Mouse (Mus musculus) myocyte (in vitro differentiated cells): ENCODE data around the gene Gm13287. TPM values are rescaled to one million over a fixed set of nuclear protein-coding genes. Genes with fewer than 3 reads are reported as not detected.
"Not testable (repeated sequence)": the region's sequence is repeated elsewhere in the genome, so short reads cannot be mapped to it uniquely, and the experiment has no call there.

Experiments
- H3K27me3 ChIP-seq: one replicate; pipeline ENCODE4 v1.6.1; 2011; ENCODE audit not compliant: control insufficient read depth, insufficient read depth, insufficient read length
- H3K36me3 ChIP-seq: one replicate; pipeline ENCODE4 v1.6.1; 2011; ENCODE audit not compliant: control insufficient read depth, insufficient read depth
- H3K4me2 ChIP-seq: one replicate; pipeline ENCODE4 v1.6.1; 2011; ENCODE audit warnings: low read depth, control low read depth
- H3K4me3 ChIP-seq: one replicate; pipeline ENCODE4 v1.5.1; 2011; ENCODE audit warnings: mild to moderate bottlenecking, control low read depth, moderate library complexity
- H3K79me2 ChIP-seq: one replicate; pipeline ENCODE4 v1.6.1; 2011; ENCODE audit not compliant: control insufficient read depth, insufficient read depth
- H3ac ChIP-seq: one replicate; pipeline ENCODE4 v1.6.1; 2011; ENCODE audit not compliant: control insufficient read depth, insufficient read length
- polyA plus RNA-seq: library from polyadenylated mRNA; unstranded; fragments of >200 nt; fragmentation: generic; extraction: Trizol; gene quantifications from one replicate; pipeline ENCODE4 v1.2.1, GENCODE M21; 2012; ENCODE audit warnings: missing spikeins

Gene Gm13287
- polyA plus RNA-seq, 1 experiment = 0.35 TPM

- H3K79me2 ChIP-seq, H3ac ChIP-seq, H3K4me2 ChIP-seq, H3K4me3 ChIP-seq, H3K27me3 ChIP-seq, H3K36me3 ChIP-seq: not testable (repeated sequence)
These were observed 23.5 kb upstream of the Gm13287 start, which contains the start of gene Gm13272 for GRCm38 (mm10) chr4:88779550-88779949. TSS of gene Gm13272 (plus strand) at chr4:88779850.

- not testable (repeated sequence) for H3ac ChIP-seq, H3K4me3 ChIP-seq, H3K27me3 ChIP-seq, H3K79me2 ChIP-seq, H3K36me3 ChIP-seq, H3K4me2 ChIP-seq
These were observed 22.7 kb upstream of the Gm13287 start for GRCm38 (mm10) chr4:88780320-88780719.

- not testable (repeated sequence) for H3ac ChIP-seq, H3K36me3 ChIP-seq, H3K4me2 ChIP-seq, H3K27me3 ChIP-seq, H3K4me3 ChIP-seq, H3K79me2 ChIP-seq
These were observed 21.2 kb upstream of the Gm13287 start, which contains the start of gene Ifnz for GRCm38 (mm10) chr4:88781831-88782230. TSS of gene Ifnz (plus strand) at chr4:88782131.

GRCm38 (mm10) chr4:88782335-88782734 lies 20.7 kb upstream of the Gm13287 start:
- not testable (repeated sequence) for H3K79me2 ChIP-seq, H3K27me3 ChIP-seq, H3K4me2 ChIP-seq, H3K36me3 ChIP-seq, H3ac ChIP-seq, H3K4me3 ChIP-seq

GRCm38 (mm10) chr4:88785409-88785808 lies 17.6 kb upstream of the Gm13287 start, which contains the start of gene Gm13276:
TSS of gene Gm13276 (plus strand) at chr4:88785709.
- H3K4me3 ChIP-seq, H3K27me3 ChIP-seq, H3K36me3 ChIP-seq, H3ac ChIP-seq, H3K4me2 ChIP-seq, H3K79me2 ChIP-seq: not testable (repeated sequence)

DNA sequence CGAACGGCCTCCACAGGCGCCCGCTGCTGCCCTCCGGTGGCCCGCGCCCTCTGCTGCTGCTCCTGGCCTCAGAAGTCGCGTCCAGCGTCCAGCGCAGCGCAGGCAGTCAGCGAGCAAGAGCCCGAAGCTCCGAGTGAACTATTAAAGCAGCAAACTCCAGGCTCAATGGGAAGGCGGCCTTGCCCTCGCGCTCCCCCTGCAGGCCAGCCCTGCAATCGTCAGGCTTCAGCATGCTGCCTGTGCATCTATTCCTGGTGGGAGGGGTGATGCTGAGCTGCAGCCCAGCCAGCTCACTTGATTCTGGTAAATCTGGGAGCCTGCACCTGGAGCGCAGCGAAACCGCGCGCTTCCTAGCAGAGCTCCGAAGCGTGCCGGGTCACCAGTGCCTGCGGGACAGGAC lies 14.7 kb upstream of the Gm13287 start, which contains the start of gene Gm13277:
Gm13277 (plus strand) TSS at position 231 of the 400 bp plus-strand sequence.
- not testable (repeated sequence) for H3K27me3 ChIP-seq, H3K36me3 ChIP-seq, H3K4me3 ChIP-seq, H3K79me2 ChIP-seq, H3K4me2 ChIP-seq, H3ac ChIP-seq

- H3K27me3 ChIP-seq, H3K4me2 ChIP-seq, H3K79me2 ChIP-seq, H3ac ChIP-seq, H3K36me3 ChIP-seq, H3K4me3 ChIP-seq: not testable (repeated sequence)
These were observed 11.8 kb upstream of the Gm13287 start, which contains the start of gene Gm13278 for GRCm38 (mm10) chr4:88791250-88791649. TSS of gene Gm13278 (plus strand) at chr4:88791550.

DNA sequence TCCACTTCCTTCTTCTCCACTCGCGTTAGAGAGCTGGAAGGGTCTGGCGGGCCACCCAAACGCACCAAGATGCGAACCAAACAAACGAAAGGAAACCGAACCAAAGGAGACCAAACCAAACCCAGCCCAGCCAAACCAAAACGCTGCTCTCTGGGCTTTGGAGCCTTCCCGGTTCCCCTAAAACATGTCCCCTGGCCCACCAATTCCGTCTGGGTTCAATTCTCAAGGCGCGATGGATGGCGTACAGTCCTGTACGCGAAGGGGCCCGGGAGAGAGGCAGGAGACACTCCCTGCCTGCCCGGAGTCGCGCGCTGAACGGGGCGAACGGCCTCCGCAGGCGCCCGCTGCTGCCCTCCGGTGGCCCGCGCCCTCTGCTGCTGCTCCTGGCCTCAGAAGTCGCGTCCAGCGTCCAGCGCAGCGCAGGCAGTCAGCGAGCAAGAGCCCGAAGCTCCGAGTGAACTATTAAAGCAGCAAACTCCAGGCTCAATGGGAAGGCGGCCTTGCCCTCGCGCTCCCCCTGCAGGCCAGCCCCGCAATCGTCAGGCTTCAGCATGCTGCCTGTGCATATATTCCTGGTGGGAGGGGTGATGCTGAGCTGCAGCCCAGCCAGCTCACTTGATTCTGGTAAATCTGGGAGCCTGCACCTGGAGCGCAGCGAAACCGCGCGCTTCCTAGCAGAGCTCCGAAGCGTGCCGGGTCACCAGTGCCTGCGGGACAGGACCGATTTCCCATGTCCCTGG lies 8.9 kb upstream of the Gm13287 start, which contains the start of gene Gm13275:
Gm13275 (plus strand) TSS at position 552 of the 740 bp plus-strand sequence.
- not testable (repeated sequence) for H3ac ChIP-seq, H3K4me3 ChIP-seq, H3K36me3 ChIP-seq, H3K4me2 ChIP-seq, H3K27me3 ChIP-seq, H3K79me2 ChIP-seq

- H3K4me3 ChIP-seq, H3K79me2 ChIP-seq, H3K27me3 ChIP-seq, H3K36me3 ChIP-seq, H3K4me2 ChIP-seq, H3ac ChIP-seq: not testable (repeated sequence)
These were observed 6.0 kb upstream of the Gm13287 start, which contains the start of gene Gm13279 for GRCm38 (mm10) chr4:88797097-88797496. TSS of gene Gm13279 (plus strand) at chr4:88797397.

GRCm38 (mm10) chr4:88799365-88799764 lies 3.7 kb upstream of the Gm13287 start, which contains the start of gene Gm13285:
TSS of gene Gm13285 (plus strand) at chr4:88799665.
- H3K36me3 ChIP-seq, H3ac ChIP-seq, H3K79me2 ChIP-seq, H3K4me3 ChIP-seq, H3K4me2 ChIP-seq, H3K27me3 ChIP-seq: not testable (repeated sequence)

- not testable (repeated sequence) for H3ac ChIP-seq, H3K27me3 ChIP-seq, H3K4me2 ChIP-seq, H3K4me3 ChIP-seq, H3K79me2 ChIP-seq, H3K36me3 ChIP-seq
These were observed 2.2 kb downstream of the Gm13287 start, which contains the start of gene Gm13288 for GRCm38 (mm10) chr4:88805231-88805630. TSS of gene Gm13288 (plus strand) at chr4:88805531.

GRCm38 (mm10) chr4:88805761-88806160 lies 2.7 kb downstream of the Gm13287 start:
- H3K36me3 ChIP-seq, H3K4me3 ChIP-seq, H3K4me2 ChIP-seq, H3ac ChIP-seq, H3K79me2 ChIP-seq, H3K27me3 ChIP-seq: not testable (repeated sequence)
